Comparison of ENCODE assay signal across 7 mouse cellular contexts in the genomic region with DNA sequence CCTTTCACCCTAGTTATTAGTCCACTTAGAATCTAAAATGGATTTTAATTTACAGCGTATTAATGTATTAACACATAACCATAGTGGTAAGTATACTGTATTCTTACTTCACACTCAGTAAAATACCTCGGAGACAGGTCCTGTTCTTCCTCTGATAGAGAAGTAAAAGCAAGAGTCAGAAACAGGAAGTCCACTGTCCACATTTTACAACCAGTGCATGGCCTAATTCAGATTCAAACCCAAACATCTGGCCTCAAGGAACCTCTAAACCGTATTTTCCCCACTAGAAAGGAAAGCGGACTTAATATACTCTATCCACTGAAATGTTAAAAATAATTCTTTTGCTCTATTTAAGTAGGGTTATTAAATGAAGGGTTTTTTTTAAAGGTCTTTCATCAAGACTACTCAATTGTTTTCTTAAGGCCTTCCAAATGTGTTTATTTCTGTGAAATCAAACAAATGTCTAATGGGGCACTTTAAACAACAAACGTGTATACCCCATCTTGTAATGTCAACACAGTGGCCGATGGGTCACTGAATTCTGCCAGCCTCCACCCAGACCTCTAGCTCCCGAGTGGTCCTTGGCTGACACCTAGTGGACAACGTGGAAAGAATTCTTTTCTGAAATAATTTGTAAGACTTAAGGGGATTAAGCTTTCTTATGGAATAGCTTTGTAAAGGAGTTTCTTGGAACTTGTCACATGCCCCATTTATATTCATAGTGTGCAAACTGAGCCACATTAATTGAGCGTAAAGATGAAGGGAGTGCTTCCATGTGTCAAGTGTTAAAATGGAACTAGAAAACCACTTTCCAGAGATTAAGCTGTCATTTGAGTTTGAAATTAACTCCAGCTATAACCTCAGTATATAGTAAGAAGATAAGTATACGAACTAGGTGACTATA. TPM values are rescaled to one million over a fixed set of nuclear protein-coding genes. Genes with fewer than 3 reads are reported as not detected.
A peak's percentile ranks its signal among the peaks of the same experiment; 100 is the strongest.
DNase-seq lines count a peak whose midpoint lies in the region; ATAC-seq and TF ChIP-seq lines count a peak whose summit lies in the region.

No protein-coding gene starts in this region.

- H3K27me3 ChIP-seq in E14TG2a.4 (ENCODE audit: insufficient read depth, low read length) = no peaks in the 10 kb centered on the region
- H3K27me3 ChIP-seq in heart, postnatal 0 days (ENCODE audit: control insufficient read depth, insufficient read depth, low read length) = no peaks in the 10 kb centered on the region
- H3K27me3 ChIP-seq in midbrain, embryonic 10.5 days (ENCODE audit: low read depth, poor library complexity, severe bottlenecking) = no peaks in the 10 kb centered on the region

- TF ChIP-seq CTCF in E14TG2a.4 (conservative IDR thresholded peaks at IDR 0.05; ENCODE audit: low read length) = peak; percentile 75
- peak; percentile 94 for TF ChIP-seq CTCF in heart, postnatal 0 days (IDR thresholded peaks at IDR 0.05; ENCODE audit: low read depth)

- no peak overlapping the region for H3K9ac ChIP-seq in heart, postnatal 0 days (replicated peaks; ENCODE audit: low read depth, low read length)

- no peak overlapping the region for H3K27ac ChIP-seq in heart, postnatal 0 days (ENCODE audit: low read depth)
- H3K27ac ChIP-seq in midbrain, embryonic 10.5 days (replicated peaks) = no peak overlapping the region

- H3K4me2 ChIP-seq in heart, postnatal 0 days (ENCODE audit: low read depth, low read length) = no peak overlapping the region

- H3K4me1 ChIP-seq in E14TG2a.4 (replicated peaks; ENCODE audit: low read depth, low read length) = peaks cover 66% of the 10 kb centered on the region
- no peaks in the 10 kb centered on the region for H3K4me1 ChIP-seq in heart, postnatal 0 days (ENCODE audit: control insufficient read depth, insufficient read depth)
- peaks cover 17% of the 10 kb centered on the region for H3K4me1 ChIP-seq in midbrain, embryonic 10.5 days

- H3K9me3 ChIP-seq in E14TG2a.4 (ENCODE audit: low read length) = no peaks in the 10 kb centered on the region
- H3K9me3 ChIP-seq in heart, postnatal 0 days (replicated peaks; ENCODE audit: control insufficient read depth, low read length) = no peaks in the 10 kb centered on the region
- no peaks in the 10 kb centered on the region for H3K9me3 ChIP-seq in midbrain, embryonic 10.5 days (replicated peaks)

- H3K36me3 ChIP-seq in E14TG2a.4 (ENCODE audit: insufficient read depth, low read length) = peaks cover 27% of the 10 kb centered on the region
- peaks cover 12% of the 10 kb centered on the region for H3K36me3 ChIP-seq in heart, postnatal 0 days (replicated peaks; ENCODE audit: control insufficient read depth, insufficient read depth, low read length)
- H3K36me3 ChIP-seq in midbrain, embryonic 10.5 days = peaks cover 48% of the 10 kb centered on the region

- H3K4me3 ChIP-seq in E14TG2a.4 (replicated peaks; ENCODE audit: low read length) = no peak overlapping the region
- H3K4me3 ChIP-seq in heart, postnatal 0 days (ENCODE audit: low read depth, low read length) = no peak overlapping the region
- H3K4me3 ChIP-seq in midbrain, embryonic 10.5 days = no peak overlapping the region

- TF ChIP-seq EP300 in heart, postnatal 0 days (IDR thresholded peaks at IDR 0.05; ENCODE audit: low read depth) = no peak

- WGBS in heart, postnatal 0 days = 28% methylated on average over 10 of the region's 10 CpGs
- 35% methylated on average over 10 of the region's 10 CpGs for WGBS in midbrain, embryonic 10.5 days

- DNase-seq in T-cell, adult 2 months (ENCODE audit: low spot score) = peak; percentile 15
- DNase-seq in cerebellum, postnatal 4 days (ENCODE audit: low spot score in 2 of 2) = peak; percentile 40 to 71
- peak; percentile 66 for DNase-seq in heart, postnatal 0 days (ENCODE audit: low spot score)
- peak; percentile 14 for DNase-seq in layer of hippocampus, adult 9-11 months
- DNase-seq in midbrain, embryonic 10.5 days (ENCODE audit: low spot score) = peak; percentile 66
- peak; percentile 22 for DNase-seq in right cerebral cortex, postnatal 25 days

- ATAC-seq in heart, postnatal 0 days (ENCODE audit: insufficient read depth, low read depth) = peak; percentile 52; the same call in 1 of the 2 replicates

RNA-seq across cellular contexts. Expression of a gene that starts 29.2 kb away (rescaled TPM):
- total RNA-seq in heart, postnatal 0 days (2014; rRNA removed; ENCODE audit: low replicate concordance) = 2.8 and 7.2 TPM in 2 replicates
- polyA plus RNA-seq in heart, postnatal 0 days (2015; fragmentation: Nextera tagmentation; extraction: Ambion mirVana) = 2.3 and 3.0 TPM in 2 replicates
- polyA plus RNA-seq in midbrain, embryonic 10.5 days (2016; fragmentation: Nextera tagmentation; extraction: Ambion mirVana) = 20.2 and 25.2 TPM in 2 replicates

Comparison
In these comparisons a context has a peak if more than half of its experiments do, and no peak if none do; other contexts are left out.
1. DNase-seq: peak in every context shown above with its lines; median percentile 66 in heart, postnatal 0 days; 66 in midbrain, embryonic 10.5 days; 56 in cerebellum, postnatal 4 days; 22 in right cerebral cortex, postnatal 25 days; 15 in T-cell, adult 2 months; 14 in layer of hippocampus, adult 9-11 months.